Comparison of ENCODE assay signal across 14 mouse cellular contexts in genomic region chr15:59816031-59816430, GRCm38 (mm10).
"Had no signal": no experiment of that assay in that cellular context is flagged by ENCODE, and none has a peak within 500 bp of the region (broad histone marks: within the 10 kb centered on the region; RNA-seq: fewer than 3 reads in every experiment).

No protein-coding gene starts in this region.

- H3K27me3 ChIP-seq: midbrain, embryonic 12.5 days; midbrain, embryonic 15.5 days; stomach, embryonic 15.5 days had no signal

- H3K36me3 ChIP-seq: midbrain, embryonic 10.5 days; midbrain, embryonic 12.5 days; midbrain, embryonic 15.5 days; neural tube, embryonic 12.5 days; stomach, embryonic 15.5 days had no signal

- ATAC-seq: midbrain, embryonic 15.5 days had no signal

- H3K4me3 ChIP-seq: midbrain, embryonic 10.5 days; midbrain, embryonic 12.5 days; midbrain, embryonic 15.5 days; neural tube, embryonic 12.5 days; stomach, embryonic 15.5 days had no signal

- H3K4me1 ChIP-seq: midbrain, embryonic 12.5 days; midbrain, embryonic 15.5 days; neural tube, embryonic 12.5 days; stomach, embryonic 15.5 days had no signal

- H3K9ac ChIP-seq: lung, embryonic 14.5 days; midbrain, embryonic 12.5 days; midbrain, embryonic 15.5 days; neural tube, embryonic 12.5 days; stomach, embryonic 15.5 days had no signal

- H3K9me3 ChIP-seq: midbrain, embryonic 10.5 days; midbrain, embryonic 12.5 days; midbrain, embryonic 15.5 days; neural tube, embryonic 12.5 days; stomach, embryonic 15.5 days had no signal

- DNase-seq: lung, adult 18-20 months; lung, postnatal 10 days; lung, postnatal 4 days; right cerebral cortex, postnatal 14 days; thymus, adult 2 months; thymus, postnatal 25 days; thymus, postnatal 4 days had no signal

- H3K27ac ChIP-seq: midbrain, embryonic 10.5 days; midbrain, embryonic 12.5 days; midbrain, embryonic 15.5 days; neural tube, embryonic 12.5 days; stomach, embryonic 15.5 days; stomach, postnatal 0 days had no signal

- H3K4me2 ChIP-seq: lung, embryonic 14.5 days; midbrain, embryonic 12.5 days; midbrain, embryonic 15.5 days; neural tube, embryonic 12.5 days; stomach, embryonic 15.5 days had no signal
